Mouse (Mus musculus): ENCODE results near the gene Icos. TPM values are rescaled to one million over a fixed set of nuclear protein-coding genes. Genes with fewer than 3 reads are reported as not detected.

Icos gene
- polyA plus RNA-seq, 1 experiment from 2014 or later: 0.48 TPM

DNA sequence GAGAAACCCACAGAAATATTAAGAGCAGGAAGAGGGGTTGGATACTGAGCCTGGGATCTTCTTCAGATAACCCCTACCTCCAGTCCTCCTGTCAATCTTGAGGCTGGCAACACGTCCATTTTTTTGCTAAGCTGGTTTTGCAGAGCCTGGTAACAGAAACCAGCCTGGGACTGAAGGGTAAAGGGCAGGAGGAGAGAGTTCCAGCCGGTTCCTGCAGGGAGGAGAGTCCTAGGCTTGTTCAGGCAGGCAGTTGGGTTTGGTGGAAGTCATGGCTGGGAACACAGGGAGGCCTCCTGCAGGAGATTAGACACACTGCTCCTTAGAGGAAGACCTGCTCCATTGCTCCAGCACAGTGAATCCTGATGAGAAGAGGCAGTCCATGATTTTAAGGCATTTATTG, 10.2 kb upstream of the Icos start:
- Histone ChIP-seq H3K9ac (no peak overlapping the region), H3K27me3 (no peaks in the 10 kb centered on the region), H3K27ac (no peak overlapping the region), H3K4me1 (replicated peaks) (no peaks in the 10 kb centered on the region), H3K4me2 (no peak overlapping the region), H3K9me3 (replicated peaks) (no peaks in the 10 kb centered on the region), H3K4me3 (no peak overlapping the region), H3K36me3 (no peaks in the 10 kb centered on the region)
- ATAC-seq (replicated peaks; ENCODE audit: insufficient number of reproducible peaks, insufficient read depth, low FRiP score, low read depth): no peak
- 34% methylated on average over 2 of the region's 2 CpGs for WGBS

DNA sequence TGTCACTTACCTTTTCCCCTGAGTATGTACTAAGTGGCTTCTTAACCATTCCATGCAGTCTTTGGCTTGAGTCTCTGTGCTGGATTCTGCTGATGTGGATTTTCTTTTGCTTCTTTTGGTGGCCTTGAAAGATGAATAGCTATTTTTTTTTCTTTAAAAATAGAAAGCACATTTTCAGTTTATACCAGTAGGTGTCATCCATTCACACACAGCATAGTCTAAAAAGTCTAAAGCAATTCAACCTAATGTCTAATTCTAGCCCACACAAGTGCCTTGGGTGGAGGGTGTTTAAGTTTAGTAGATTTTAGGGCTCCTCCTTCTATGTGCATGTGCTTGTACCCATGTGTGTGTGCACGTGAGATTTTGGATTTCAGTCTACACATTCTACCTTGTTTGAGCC, 6.9 kb upstream of the Icos start:
- H3K9ac ChIP-seq: no peak overlapping the region
- no peaks in the 10 kb centered on the region for H3K4me1 ChIP-seq (replicated peaks)
- WGBS: 48% methylated on average over 1 of the region's 1 CpGs
- no peak overlapping the region for H3K27ac ChIP-seq
- no peaks in the 10 kb centered on the region for H3K36me3 ChIP-seq
- H3K27me3 ChIP-seq: no peaks in the 10 kb centered on the region
- H3K4me3 ChIP-seq: no peak overlapping the region
- ATAC-seq (replicated peaks; ENCODE audit: insufficient number of reproducible peaks, insufficient read depth, low FRiP score, low read depth): no peak
- no peak overlapping the region for H3K4me2 ChIP-seq
- no peaks in the 10 kb centered on the region for H3K9me3 ChIP-seq (replicated peaks)

DNA sequence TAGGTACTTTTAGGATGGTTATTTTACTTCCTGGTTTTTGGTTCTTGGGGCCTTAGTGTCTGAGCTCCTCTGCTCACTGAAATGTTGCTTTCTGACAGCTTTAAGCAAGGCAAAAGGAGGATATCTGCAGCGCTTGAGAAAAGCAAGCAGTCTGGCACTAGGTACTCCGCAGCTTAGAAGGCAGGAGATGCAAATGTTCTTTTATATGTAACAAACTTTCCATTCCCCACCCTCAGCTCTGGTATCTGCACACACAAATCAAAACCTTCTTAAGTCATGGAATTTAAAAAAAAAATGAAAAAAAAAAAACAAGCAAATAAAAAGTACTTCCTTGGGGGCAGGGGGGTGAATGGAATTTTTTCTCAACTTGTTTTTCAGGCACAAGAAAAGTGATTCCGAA, 3.5 kb upstream of the Icos start:
- Histone ChIP-seq H3K27me3 (no peaks in the 10 kb centered on the region), H3K36me3 (no peaks in the 10 kb centered on the region), H3K27ac (no peak overlapping the region), H3K4me2 (no peak overlapping the region), H3K4me1 (replicated peaks) (no peaks in the 10 kb centered on the region), H3K4me3 (no peak overlapping the region), H3K9ac (no peak overlapping the region), H3K9me3 (replicated peaks) (no peaks in the 10 kb centered on the region)
- no peak for ATAC-seq (replicated peaks; ENCODE audit: insufficient number of reproducible peaks, insufficient read depth, low FRiP score, low read depth)
- WGBS: 81% methylated on average over 3 of the region's 3 CpGs

DNA sequence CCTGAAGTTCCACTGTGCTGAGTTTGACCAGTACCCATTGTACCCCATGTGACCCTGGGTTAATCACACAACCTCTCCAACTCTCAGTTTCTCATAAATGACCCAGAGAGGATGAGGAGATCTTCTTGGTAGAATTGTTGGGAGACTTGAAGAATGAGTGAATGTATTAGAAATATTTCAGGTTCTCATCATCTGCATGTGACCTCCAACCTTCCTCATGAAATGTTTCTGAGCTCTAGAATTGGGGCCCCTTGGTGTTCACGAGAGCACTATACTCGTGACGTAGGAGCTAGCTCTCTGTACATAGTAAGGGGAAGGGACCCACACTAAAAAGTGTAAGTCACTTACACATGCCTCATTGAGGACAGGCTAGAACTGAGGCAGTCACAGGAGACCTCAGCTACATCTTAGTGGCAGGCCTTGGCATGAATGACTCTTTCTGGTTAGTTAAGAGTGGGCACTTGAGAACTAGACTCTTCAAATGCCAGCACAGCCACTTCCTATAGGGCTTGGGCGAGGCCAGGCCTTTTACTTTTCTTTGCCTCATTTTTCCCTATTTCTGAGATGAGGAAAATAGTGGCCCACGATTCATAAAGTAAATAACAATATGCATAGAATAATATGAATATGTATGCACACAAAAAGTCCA, 2.0 kb upstream of the Icos start:
- no peaks in the 10 kb centered on the region for H3K9me3 ChIP-seq (replicated peaks)
- no peak overlapping the region for H3K4me3 ChIP-seq
- no peak overlapping the region for H3K27ac ChIP-seq
- 88% methylated on average over 5 of the region's 5 CpGs for WGBS
- ATAC-seq (replicated peaks; ENCODE audit: insufficient number of reproducible peaks, insufficient read depth, low FRiP score, low read depth): no peak
- H3K27me3 ChIP-seq: no peaks in the 10 kb centered on the region
- no peak overlapping the region for H3K4me2 ChIP-seq
- no peak overlapping the region for H3K9ac ChIP-seq
- H3K4me1 ChIP-seq (replicated peaks): no peaks in the 10 kb centered on the region
- H3K36me3 ChIP-seq: no peaks in the 10 kb centered on the region

DNA sequence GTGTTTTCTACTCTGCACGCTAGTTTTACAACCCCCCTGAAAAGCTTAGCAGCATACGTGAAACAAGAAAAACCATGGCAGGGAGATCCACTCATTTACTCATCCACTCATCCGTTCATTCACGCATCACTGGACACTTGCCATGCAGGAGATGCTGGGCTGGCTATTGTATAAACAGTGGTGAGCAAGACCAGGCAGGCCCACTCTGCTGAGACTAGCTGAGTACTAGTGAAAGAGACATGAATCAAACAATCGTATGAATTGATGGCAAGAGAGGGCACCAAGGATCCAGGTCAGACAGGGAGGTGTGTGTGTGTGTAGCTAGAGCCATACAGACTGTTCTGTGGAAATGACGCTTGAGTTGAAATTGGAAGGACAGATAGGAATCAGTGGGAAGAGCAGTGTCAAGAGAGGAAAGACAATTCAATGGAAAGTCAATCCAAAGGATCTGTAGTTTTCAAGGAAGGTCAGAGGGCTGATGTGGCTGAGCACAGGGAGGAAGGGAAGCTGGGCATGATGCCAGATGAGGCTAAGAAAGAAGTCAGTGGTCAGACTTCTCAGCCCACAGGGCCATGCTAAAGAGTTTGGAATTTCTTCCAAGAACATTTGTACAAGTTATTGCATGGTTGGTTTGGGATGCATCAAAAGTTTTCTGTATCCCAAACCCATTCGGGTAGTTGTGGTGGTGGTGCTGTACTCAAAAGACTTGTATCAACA, 1.6 kb downstream of the Icos start:
- no peaks in the 10 kb centered on the region for H3K4me1 ChIP-seq (replicated peaks)
- H3K27ac ChIP-seq: no peak overlapping the region
- H3K36me3 ChIP-seq: no peaks in the 10 kb centered on the region
- no peak for ATAC-seq (replicated peaks; ENCODE audit: insufficient number of reproducible peaks, insufficient read depth, low FRiP score, low read depth)
- H3K4me3 ChIP-seq: no peak overlapping the region
- 70% methylated on average over 7 of the region's 7 CpGs for WGBS
- no peaks in the 10 kb centered on the region for H3K9me3 ChIP-seq (replicated peaks)
- no peak overlapping the region for H3K4me2 ChIP-seq
- H3K27me3 ChIP-seq: no peaks in the 10 kb centered on the region
- H3K9ac ChIP-seq: no peak overlapping the region

- Histone ChIP-seq H3K4me3 (no peak overlapping the region), H3K36me3 (no peaks in the 10 kb centered on the region), H3K27ac (no peak overlapping the region), H3K9ac (no peak overlapping the region), H3K9me3 (replicated peaks) (no peaks in the 10 kb centered on the region), H3K27me3 (no peaks in the 10 kb centered on the region), H3K4me1 (replicated peaks) (no peaks in the 10 kb centered on the region), H3K4me2 (no peak overlapping the region)
- ATAC-seq (replicated peaks; ENCODE audit: insufficient number of reproducible peaks, insufficient read depth, low FRiP score, low read depth): no peak
- 81% methylated on average over 2 of the region's 2 CpGs for WGBS
Measured at GRCm38 (mm10) chr1:60979843-60980235, 2.1 kb downstream of the Icos start.

GRCm38 (mm10) chr1:60985075-60985474, 7.3 kb downstream of the Icos start:
- H3K27me3 ChIP-seq: no peaks in the 10 kb centered on the region
- no peaks in the 10 kb centered on the region for H3K36me3 ChIP-seq
- H3K27ac ChIP-seq: no peak overlapping the region
- no peaks in the 10 kb centered on the region for H3K9me3 ChIP-seq (replicated peaks)
- 53% methylated on average over 2 of the region's 2 CpGs for WGBS
- H3K4me3 ChIP-seq: no peak overlapping the region
- no peaks in the 10 kb centered on the region; the same call in 1 of the 2 replicates for H3K4me1 ChIP-seq (replicated peaks)
- ATAC-seq (replicated peaks; ENCODE audit: insufficient number of reproducible peaks, insufficient read depth, low FRiP score, low read depth): no peak
- H3K4me2 ChIP-seq: no peak overlapping the region
- no peak overlapping the region for H3K9ac ChIP-seq

GRCm38 (mm10) chr1:60986141-60986540, 8.4 kb downstream of the Icos start:
- H3K4me1 ChIP-seq (replicated peaks): peaks cover 4% of the 10 kb centered on the region; the same call in 1 of the 2 replicates
- 70% methylated on average over 5 of the region's 5 CpGs for WGBS
- no peak overlapping the region for H3K4me3 ChIP-seq
- ATAC-seq (replicated peaks; ENCODE audit: insufficient number of reproducible peaks, insufficient read depth, low FRiP score, low read depth): no peak
- no peaks in the 10 kb centered on the region for H3K9me3 ChIP-seq (replicated peaks)
- no peak overlapping the region for H3K27ac ChIP-seq
- no peaks in the 10 kb centered on the region for H3K27me3 ChIP-seq
- H3K36me3 ChIP-seq: no peaks in the 10 kb centered on the region
- H3K4me2 ChIP-seq: no peak overlapping the region
- no peak overlapping the region for H3K9ac ChIP-seq

GRCm38 (mm10) chr1:60989086-60989485, 11.4 kb downstream of the Icos start:
- Histone ChIP-seq H3K4me1 (replicated peaks) (peaks cover 4% of the 10 kb centered on the region; the same call in 1 of the 2 replicates), H3K27ac (no peak overlapping the region), H3K4me2 (no peak overlapping the region), H3K36me3 (no peaks in the 10 kb centered on the region), H3K9ac (no peak overlapping the region), H3K27me3 (no peaks in the 10 kb centered on the region), H3K4me3 (no peak overlapping the region), H3K9me3 (replicated peaks) (no peaks in the 10 kb centered on the region)
- 77% methylated on average over 5 of the region's 5 CpGs for WGBS
- no peak for ATAC-seq (replicated peaks; ENCODE audit: insufficient number of reproducible peaks, insufficient read depth, low FRiP score, low read depth)

DNA sequence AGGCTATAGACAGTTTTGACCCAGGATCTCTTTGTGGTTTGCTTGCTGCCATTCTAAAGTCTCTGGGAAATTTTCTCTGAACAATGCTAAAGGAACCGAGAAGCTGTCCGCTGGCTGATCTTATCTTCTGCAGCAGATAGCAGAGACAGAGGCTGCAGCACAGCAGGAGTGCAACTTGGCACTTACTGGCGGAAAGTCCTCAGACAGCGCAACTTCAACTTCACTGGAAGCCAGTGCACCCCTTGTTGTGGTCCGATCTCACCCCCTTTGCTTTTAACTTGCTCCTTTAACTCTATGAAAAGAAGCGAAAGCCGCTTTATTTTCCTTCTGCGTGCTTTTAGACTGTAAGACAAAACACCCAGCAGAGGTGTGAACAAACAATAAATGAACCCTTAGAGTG, 12.6 kb downstream of the Icos start:
- H3K9me3 ChIP-seq (replicated peaks): no peaks in the 10 kb centered on the region
- no peaks in the 10 kb centered on the region for H3K27me3 ChIP-seq
- H3K27ac ChIP-seq: no peak overlapping the region
- no peak overlapping the region for H3K9ac ChIP-seq
- H3K4me1 ChIP-seq (replicated peaks): peaks cover 4% of the 10 kb centered on the region; the same call in 1 of the 2 replicates
- no peak overlapping the region for H3K4me2 ChIP-seq
- 36% methylated on average over 8 of the region's 8 CpGs for WGBS
- H3K4me3 ChIP-seq: no peak overlapping the region
- no peaks in the 10 kb centered on the region for H3K36me3 ChIP-seq
- no peak for ATAC-seq (replicated peaks; ENCODE audit: insufficient number of reproducible peaks, insufficient read depth, low FRiP score, low read depth)

DNA sequence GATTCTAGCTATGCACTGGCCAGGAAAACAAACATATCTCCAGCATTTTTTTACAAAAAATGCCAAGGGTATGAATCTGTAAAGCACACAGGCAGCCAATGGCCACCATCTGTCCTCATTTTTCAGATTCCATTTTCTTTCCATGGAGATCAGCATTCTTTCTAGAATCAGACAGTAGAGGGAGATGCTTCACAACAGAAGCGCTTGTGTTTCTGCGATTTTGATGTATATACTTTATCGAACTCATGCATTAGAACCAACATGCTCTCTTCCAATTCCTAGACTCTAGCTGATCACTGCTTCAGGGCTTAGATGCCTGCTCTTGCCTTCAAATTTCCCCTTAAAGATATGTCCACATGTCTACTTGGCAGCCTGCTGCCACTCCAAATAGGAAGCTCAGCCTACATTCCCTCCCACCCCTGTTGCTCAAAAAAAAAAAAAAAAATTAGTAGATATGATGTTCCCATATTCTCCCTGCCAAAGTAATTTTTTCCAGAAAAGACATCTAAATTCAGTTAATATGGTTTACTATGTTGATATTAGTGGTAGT, 20.4 kb downstream of the Icos start:
- peak overlapping the region; percentile 83; the same call in 1 of the 2 replicates for H3K27ac ChIP-seq
- no peaks in the 10 kb centered on the region for H3K9me3 ChIP-seq (replicated peaks)
- no peaks in the 10 kb centered on the region for H3K36me3 ChIP-seq
- no peak for ATAC-seq (replicated peaks; ENCODE audit: insufficient number of reproducible peaks, insufficient read depth, low FRiP score, low read depth)
- H3K9ac ChIP-seq: no peak overlapping the region
- no peak overlapping the region for H3K4me2 ChIP-seq
- H3K4me3 ChIP-seq: no peak overlapping the region
- 77% methylated on average over 3 of the region's 3 CpGs for WGBS
- no peaks in the 10 kb centered on the region for H3K27me3 ChIP-seq
- H3K4me1 ChIP-seq (replicated peaks): peaks cover 17% of the 10 kb centered on the region

GRCm38 (mm10) chr1:60998689-60999088, 21.0 kb downstream of the Icos start:
- H3K4me1 ChIP-seq (replicated peaks): peaks cover 17% of the 10 kb centered on the region
- 33% methylated on average over 2 of the region's 2 CpGs for WGBS

More at GRCm38 (mm10) chr1:60998689-60999088, 21.0 kb downstream of the Icos start:
- no peak overlapping the region for H3K4me3 ChIP-seq
- H3K27me3 ChIP-seq: no peaks in the 10 kb centered on the region
- peak overlapping the region; percentile 83 for H3K27ac ChIP-seq
- peak overlapping the region; percentile 38 for H3K4me2 ChIP-seq
- no peak overlapping the region for H3K9ac ChIP-seq
- no peaks in the 10 kb centered on the region for H3K36me3 ChIP-seq
- H3K9me3 ChIP-seq (replicated peaks): no peaks in the 10 kb centered on the region
- ATAC-seq (replicated peaks; ENCODE audit: insufficient number of reproducible peaks, insufficient read depth, low FRiP score, low read depth): peak; percentile 70
